In genomic region chr7:88318904-88319303, GRCm38 (mm10) we compare ENCODE assay signal across 25 mouse cellular contexts. TPM values are rescaled to one million over a fixed set of nuclear protein-coding genes. Genes with fewer than 3 reads are reported as not detected.
DNase-seq lines count a peak whose midpoint lies in the region; ATAC-seq and TF ChIP-seq lines count a peak whose summit lies in the region.
"Had no signal": no experiment of that assay in that cellular context is flagged by ENCODE, and none has a peak within 500 bp of the region (broad histone marks: within the 10 kb centered on the region; RNA-seq: fewer than 3 reads in every experiment).

No protein-coding gene starts in this region.

- ATAC-seq in granulocyte monocyte progenitor cell, adult 5-6 weeks (replicated peaks; ENCODE audit: poor library complexity, severe bottlenecking) = peak; percentile 69
- peak; percentile 45 for ATAC-seq in megakaryocyte progenitor cell, adult 5-6 weeks (replicated peaks; ENCODE audit: poor library complexity)
- ATAC-seq in stomach, postnatal 0 days (ENCODE audit: low FRiP score, low TSS enrichment) = no peak
- no peak for ATAC-seq in kidney, embryonic 15.5 days (replicated peaks; ENCODE audit: low FRiP score)
- ATAC-seq in heart, embryonic 12.5 days (ENCODE audit: insufficient number of reproducible peaks, low FRiP score) = no peak
- ATAC-seq: activated CD4-positive, CD25-positive, alpha-beta regulatory T cell, adult 4 months; forebrain, embryonic 15.5 days; intestine, embryonic 16.5 days; Patski had no signal

- no peak for TF ChIP-seq POLR2A in MEL (IDR thresholded peaks at IDR 0.05; ENCODE audit: control insufficient read depth in 1 of 2, insufficient read depth in 1 of 2, low read depth in 1 of 2, low read length in 2 of 2, poor library complexity in 1 of 2)

- WGBS in stomach, postnatal 0 days = 80% methylated on average over 2 of the region's 2 CpGs
- WGBS in kidney, embryonic 15.5 days = 85% methylated on average over 2 of the region's 2 CpGs
- WGBS in heart, embryonic 12.5 days = 83% methylated on average over 2 of the region's 2 CpGs
- WGBS in hindbrain, embryonic 10.5 days = 78% methylated on average over 2 of the region's 2 CpGs

- peaks cover 13 to 21% of the 10 kb centered on the region in 2 experiments for H3K4me1 ChIP-seq in MEL (ENCODE audit: control insufficient read depth in 1 of 2, insufficient read depth in 2 of 2, low read length in 2 of 2)
- no peaks in the 10 kb centered on the region for H3K4me1 ChIP-seq in stomach, postnatal 0 days (replicated peaks; ENCODE audit: control insufficient read depth, insufficient read depth)
- no peaks in the 10 kb centered on the region for H3K4me1 ChIP-seq in kidney, embryonic 15.5 days
- no peaks in the 10 kb centered on the region for H3K4me1 ChIP-seq in heart, embryonic 12.5 days (replicated peaks)
- no peaks in the 10 kb centered on the region for H3K4me1 ChIP-seq in hindbrain, embryonic 10.5 days (replicated peaks)
- H3K4me1 ChIP-seq: forebrain, embryonic 15.5 days had no signal

- H3K4me2 ChIP-seq in stomach, postnatal 0 days (replicated peaks; ENCODE audit: low read depth) = no peak overlapping the region
- H3K4me2 ChIP-seq in kidney, embryonic 15.5 days = no peak overlapping the region
- no peak overlapping the region for H3K4me2 ChIP-seq in heart, embryonic 12.5 days
- H3K4me2 ChIP-seq: embryonic facial prominence, embryonic 15.5 days; forebrain, embryonic 15.5 days; hindbrain, embryonic 14.5 days had no signal

- H3K79me2 ChIP-seq in MEL (ENCODE audit: control insufficient read depth, insufficient read depth, low read length, poor library complexity) = no peaks in the 10 kb centered on the region

- no peak for DNase-seq in MEL (ENCODE audit: low read depth, low spot score)
- DNase-seq in stomach, postnatal 0 days (ENCODE audit: low spot score) = no peak
- DNase-seq in hindbrain, embryonic 10.5 days (ENCODE audit: low spot score) = no peak
- DNase-seq: adrenal gland, postnatal 14 days; B cell, adult 2 months; cerebellum, adult 18-20 months; cerebellum, adult 9-11 months; cerebellum, postnatal 36 days; gastrocnemius, adult 2 months; gastrocnemius, postnatal 25 days; heart, adult 11 months; heart, postnatal 10 days had no signal

- no peak for TF ChIP-seq CTCF in MEL (IDR thresholded peaks at IDR 0.05 in 2 of 3, conservative IDR thresholded peaks at IDR 0.05 in 1 of 3; ENCODE audit: control insufficient read depth in 1 of 3, insufficient read depth in 1 of 3, low read depth in 2 of 3, low read length in 3 of 3, poor library complexity in 1 of 3, severe bottlenecking in 1 of 3)
- TF ChIP-seq CTCF in stomach, postnatal 0 days (IDR thresholded peaks at IDR 0.05; ENCODE audit: low read depth) = no peak

- H3K27ac ChIP-seq in MEL (ENCODE audit: control insufficient read depth, low read depth, low read length) = peak overlapping the region; percentile 68
- H3K27ac ChIP-seq in stomach, postnatal 0 days (replicated peaks) = 0 out of 2 replicates have a peak overlapping the region, but pooled peaks have one; percentile 46
- no peak overlapping the region for H3K27ac ChIP-seq in kidney, embryonic 15.5 days
- H3K27ac ChIP-seq in heart, embryonic 12.5 days (ENCODE audit: poor library complexity, severe bottlenecking) = no peak overlapping the region
- H3K27ac ChIP-seq in hindbrain, embryonic 10.5 days = no peak overlapping the region
- H3K27ac ChIP-seq: embryonic facial prominence, embryonic 15.5 days; forebrain, embryonic 10.5 days; forebrain, embryonic 15.5 days; gastrocnemius, adult 2 months; hindbrain, embryonic 14.5 days had no signal

- peak overlapping the region; percentile 9 to 40; a peak in 3 of 4 replicates for H3K4me3 ChIP-seq in MEL (ENCODE audit: control insufficient read depth in 1 of 2, insufficient read depth in 1 of 2, low read depth in 2 of 2, low read length in 2 of 2)
- H3K4me3 ChIP-seq in stomach, postnatal 0 days (ENCODE audit: low read depth, low read length) = no peak overlapping the region
- no peak overlapping the region for H3K4me3 ChIP-seq in kidney, embryonic 15.5 days (replicated peaks)
- no peak overlapping the region for H3K4me3 ChIP-seq in heart, embryonic 12.5 days
- H3K4me3 ChIP-seq in hindbrain, embryonic 10.5 days = no peak overlapping the region
- H3K4me3 ChIP-seq: embryonic facial prominence, embryonic 15.5 days; erythroblast, embryonic 14.5 days; forebrain, embryonic 10.5 days; forebrain, embryonic 15.5 days; gastrocnemius, adult 2 months had no signal

- TF ChIP-seq RAD21 in MEL (IDR thresholded peaks at IDR 0.05; ENCODE audit: low read depth, low read length) = no peak

- peaks cover 0 to 26% of the 10 kb centered on the region in 2 experiments; a peak in 2 of 4 replicates for H3K36me3 ChIP-seq in MEL (ENCODE audit: control insufficient read depth in 1 of 2, insufficient read depth in 2 of 2, low read length in 2 of 2)
- no peaks in the 10 kb centered on the region for H3K36me3 ChIP-seq in stomach, postnatal 0 days (ENCODE audit: control insufficient read depth, insufficient read depth, low read length)
- no peaks in the 10 kb centered on the region for H3K36me3 ChIP-seq in kidney, embryonic 15.5 days
- H3K36me3 ChIP-seq in heart, embryonic 12.5 days = no peaks in the 10 kb centered on the region
- no peaks in the 10 kb centered on the region for H3K36me3 ChIP-seq in hindbrain, embryonic 10.5 days
- H3K36me3 ChIP-seq: embryonic facial prominence, embryonic 15.5 days; forebrain, embryonic 10.5 days; forebrain, embryonic 15.5 days; G1E had no signal

- no peaks in the 10 kb centered on the region for H3K27me3 ChIP-seq in MEL (ENCODE audit: control insufficient read depth in 1 of 2, insufficient read depth in 2 of 2, low read length in 2 of 2)
- H3K27me3 ChIP-seq in stomach, postnatal 0 days (ENCODE audit: control insufficient read depth, insufficient read depth, low read length) = no peaks in the 10 kb centered on the region
- no peaks in the 10 kb centered on the region for H3K27me3 ChIP-seq in kidney, embryonic 15.5 days
- no peaks in the 10 kb centered on the region for H3K27me3 ChIP-seq in heart, embryonic 12.5 days (replicated peaks)
- H3K27me3 ChIP-seq in hindbrain, embryonic 10.5 days (ENCODE audit: insufficient read depth, poor library complexity, severe bottlenecking) = no peaks in the 10 kb centered on the region
- H3K27me3 ChIP-seq: embryonic facial prominence, embryonic 15.5 days; forebrain, embryonic 15.5 days; Patski had no signal

- TF ChIP-seq EP300 in MEL (IDR thresholded peaks at IDR 0.05; ENCODE audit: low read depth in 1 of 2, low read length in 2 of 2) = no peak; a peak in 1 of 4 replicates
- no peak for TF ChIP-seq EP300 in stomach, postnatal 0 days (optimal IDR thresholded peaks at IDR 0.05)

- H3K9ac ChIP-seq in MEL (ENCODE audit: control insufficient read depth, low read depth, low read length, poor library complexity, severe bottlenecking) = peak overlapping the region; percentile 10; the same call in 1 of the 2 replicates
- no peak overlapping the region for H3K9ac ChIP-seq in stomach, postnatal 0 days (ENCODE audit: low read length)
- H3K9ac ChIP-seq in kidney, embryonic 15.5 days = no peak overlapping the region
- no peak overlapping the region for H3K9ac ChIP-seq in heart, embryonic 12.5 days
- H3K9ac ChIP-seq: embryonic facial prominence, embryonic 15.5 days; forebrain, embryonic 15.5 days; hindbrain, embryonic 14.5 days had no signal

- H3K9me3 ChIP-seq in MEL (replicated peaks; ENCODE audit: insufficient read depth, low read length) = no peaks in the 10 kb centered on the region
- H3K9me3 ChIP-seq in stomach, postnatal 0 days (ENCODE audit: control insufficient read depth, low read length) = no peaks in the 10 kb centered on the region
- H3K9me3 ChIP-seq in kidney, embryonic 15.5 days (replicated peaks) = no peaks in the 10 kb centered on the region
- no peaks in the 10 kb centered on the region for H3K9me3 ChIP-seq in heart, embryonic 12.5 days (replicated peaks)
- H3K9me3 ChIP-seq in hindbrain, embryonic 10.5 days = no peaks in the 10 kb centered on the region
- H3K9me3 ChIP-seq: embryonic facial prominence, embryonic 15.5 days; forebrain, embryonic 10.5 days; forebrain, embryonic 15.5 days; G1E had no signal

TF ChIP-seq in MEL, 35 proteins besides CTCF, POLR2A, EP300 and RAD21:
- TF ChIP-seq GATA1 (IDR thresholded peaks at IDR 0.05; ENCODE audit: low read depth, low read length) (no peak), HCFC1 (IDR thresholded peaks at IDR 0.05; ENCODE audit: low read depth, low read length) (0 out of 2 replicates have a peak, but pooled peaks have one; percentile 21)

RNA-seq across cellular contexts. Expression of gene Ctsc, which starts 41.0 kb away (rescaled TPM):
- total RNA-seq in MEL (2012; rRNA removed) = 50.7 and 59.1 TPM in 2 replicates
- 10 to 100 TPM in 1 of 2 experiments, not detected in 1; 51.4 TPM for polyA plus RNA-seq in MEL (2012; ENCODE audit: insufficient read depth in 1 of 2, insufficient read length in 2 of 2, low read depth in 1 of 2, low replicate concordance in 2 of 2, missing spikeins in 1 of 2)
- total RNA-seq in granulocyte monocyte progenitor cell, adult 5-6 weeks (2014; fragmentation: Nextera tagmentation) = 64.1 and 67.9 TPM in 2 replicates
- 98.4 and 99.9 TPM in 2 replicates for total RNA-seq in granulocyte monocyte progenitor cell, adult 5-6 weeks (2017)
- total RNA-seq in megakaryocyte progenitor cell, adult 5-6 weeks (2015) = 100 and 107 TPM in 2 replicates
- 81.5 and 87.4 TPM in 2 replicates for total RNA-seq in megakaryocyte progenitor cell, adult 5-6 weeks (2017)
- 64.9 and 65.8 TPM in 2 replicates for polyA plus RNA-seq in stomach, postnatal 0 days (2015; fragmentation: Nextera tagmentation; extraction: Ambion mirVana)
- polyA plus RNA-seq in kidney, embryonic 15.5 days (2015; fragmentation: Nextera tagmentation; extraction: Ambion mirVana) = 36.2 and 37.7 TPM in 2 replicates
- polyA plus RNA-seq in heart, embryonic 12.5 days (2016; fragmentation: Nextera tagmentation; extraction: Ambion mirVana) = 29.5 and 32.8 TPM in 2 replicates
- polyA plus RNA-seq in hindbrain, embryonic 10.5 days (2016; fragmentation: Nextera tagmentation; extraction: Ambion mirVana) = 22.1 and 22.2 TPM in 2 replicates
- polyA plus RNA-seq: G1E had no signal

Comparison
In these comparisons a context has a peak if more than half of its experiments do, and no peak if none do; other contexts are left out.
1. H3K27ac ChIP-seq: peak in MEL (single experiment) and stomach, postnatal 0 days (single experiment); none in kidney, embryonic 15.5 days (single experiment), heart, embryonic 12.5 days (single experiment) and hindbrain, embryonic 10.5 days (single experiment).
2. H3K4me3 ChIP-seq: peak in MEL (2 of 2); none in stomach, postnatal 0 days (single experiment), kidney, embryonic 15.5 days (single experiment), heart, embryonic 12.5 days (single experiment) and hindbrain, embryonic 10.5 days (single experiment).
3. ATAC-seq: peak in granulocyte monocyte progenitor cell, adult 5-6 weeks (single experiment) and megakaryocyte progenitor cell, adult 5-6 weeks (single experiment); none in stomach, postnatal 0 days (single experiment), kidney, embryonic 15.5 days (single experiment) and heart, embryonic 12.5 days (single experiment).